Mouse (Mus musculus): ENCODE measurements around the gene Ggta1. TPM values are rescaled to one million over a fixed set of nuclear protein-coding genes. Genes with fewer than 3 reads are reported as not detected.

Gene Ggta1
- total RNA-seq, 2 experiments from 2014 or later, result 1.8 to 2.3 TPM

GRCm38 (mm10) chr2:35412810-35413209 is 50.2 kb downstream of the Ggta1 start:
- Histone ChIP-seq H3K4me3 (no peak overlapping the region), H3K27ac (no peak overlapping the region)
- no peak for DNase-seq (ENCODE audit: low spot score in 2 of 2)
- no peak for TF ChIP-seq CTCF (conservative IDR thresholded peaks at IDR 0.05)

- DNase-seq (ENCODE audit: low spot score in 2 of 2), result no peak
- H3K27ac ChIP-seq, result no peak overlapping the region
- no peak for TF ChIP-seq CTCF (conservative IDR thresholded peaks at IDR 0.05)
- H3K4me3 ChIP-seq, result no peak overlapping the region
These were observed 50.8 kb downstream of the Ggta1 start for GRCm38 (mm10) chr2:35412246-35412645.

DNA sequence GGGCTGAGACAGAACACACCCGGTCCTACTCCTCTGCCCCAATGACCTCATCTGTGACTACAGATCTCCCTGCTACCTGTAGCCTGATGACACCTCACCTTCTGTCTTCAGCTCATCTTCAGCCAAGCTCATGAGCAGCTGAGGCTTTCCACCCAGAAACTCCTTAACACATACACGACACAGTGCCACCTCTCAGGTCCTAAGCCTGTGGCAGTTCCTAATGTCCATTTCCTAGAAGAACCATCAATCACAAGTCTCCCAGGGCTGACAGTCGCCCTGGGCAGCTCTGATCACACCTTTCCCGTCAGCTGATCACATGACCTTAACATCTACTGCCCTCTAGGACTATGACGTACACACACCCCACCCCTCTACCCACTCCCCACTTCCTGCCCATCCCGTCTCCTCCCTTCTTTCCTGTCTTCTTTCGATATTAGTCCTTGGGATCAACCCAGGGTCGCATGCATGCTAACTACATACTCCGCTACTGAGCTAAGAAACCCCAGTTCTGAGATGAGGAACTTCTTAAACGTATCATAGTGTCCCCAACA is 51.3 kb downstream of the Ggta1 start:
- Histone ChIP-seq H3K4me3 (no peak overlapping the region), H3K27ac (no peak overlapping the region)
- no peak for TF ChIP-seq CTCF (conservative IDR thresholded peaks at IDR 0.05)
- DNase-seq (ENCODE audit: low spot score in 2 of 2), result no peak

DNA sequence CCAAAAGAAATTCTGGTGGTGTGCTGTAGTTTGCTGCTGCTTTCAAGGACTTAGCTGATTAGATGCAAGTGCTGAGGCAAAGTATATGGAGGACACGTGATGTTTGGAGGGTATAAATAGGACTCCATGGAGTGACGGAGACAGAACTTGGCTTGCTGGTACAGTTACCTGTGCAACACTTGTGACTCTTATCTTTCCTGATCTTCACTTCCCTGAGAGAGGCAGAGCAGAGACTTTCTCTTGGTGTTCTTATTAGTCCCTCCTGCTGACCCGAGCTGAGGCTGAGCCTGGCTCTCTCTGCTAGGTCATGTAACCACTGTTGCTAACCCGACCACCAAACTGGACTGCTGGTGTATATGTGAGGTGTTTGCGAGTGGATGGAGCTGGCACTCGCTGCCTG is 53.6 kb downstream of the Ggta1 start:
- Histone ChIP-seq H3K27ac (no peak overlapping the region), H3K4me3 (no peak overlapping the region)
- DNase-seq (ENCODE audit: low spot score in 2 of 2), result no peak
- no peak for TF ChIP-seq CTCF (conservative IDR thresholded peaks at IDR 0.05)

- no peak for TF ChIP-seq CTCF (conservative IDR thresholded peaks at IDR 0.05)
- Histone ChIP-seq H3K27ac (no peak overlapping the region), H3K4me3 (no peak overlapping the region)
- no peak for DNase-seq (ENCODE audit: low spot score in 2 of 2)
These were observed 54.5 kb downstream of the Ggta1 start for GRCm38 (mm10) chr2:35408409-35409110.

DNA sequence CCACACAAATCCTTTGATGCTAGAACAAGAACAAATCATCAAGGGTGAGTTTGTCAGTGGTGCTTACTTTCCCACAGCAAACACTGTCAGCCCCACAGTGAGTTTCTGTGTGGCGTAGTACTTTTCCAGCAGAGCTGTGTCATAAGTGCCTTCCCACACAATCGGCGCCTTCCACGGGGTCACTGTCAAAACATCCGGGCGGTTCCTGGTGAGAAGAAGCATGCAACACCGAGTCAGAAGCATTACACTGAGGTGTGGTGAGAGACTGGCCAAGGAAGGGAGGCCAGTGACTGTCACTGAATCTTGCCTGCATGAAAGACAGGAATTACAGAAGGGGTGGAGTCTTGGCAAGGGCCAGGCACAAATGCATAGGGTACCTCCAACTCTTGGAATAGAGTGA is 55.2 kb downstream of the Ggta1 start:
- Histone ChIP-seq H3K4me3 (no peak overlapping the region), H3K27ac (no peak overlapping the region)
- no peak for TF ChIP-seq CTCF (conservative IDR thresholded peaks at IDR 0.05)
- DNase-seq (ENCODE audit: low spot score in 2 of 2), result no peak

GRCm38 (mm10) chr2:35407266-35407665 is 55.8 kb downstream of the Ggta1 start:
- DNase-seq (ENCODE audit: low spot score in 2 of 2), result no peak
- no peak overlapping the region for H3K4me3 ChIP-seq
- H3K27ac ChIP-seq, result no peak overlapping the region
- no peak for TF ChIP-seq CTCF (conservative IDR thresholded peaks at IDR 0.05)

GRCm38 (mm10) chr2:35406611-35407010 is 56.4 kb downstream of the Ggta1 start:
- no peak overlapping the region for H3K27ac ChIP-seq
- H3K4me3 ChIP-seq, result no peak overlapping the region
- DNase-seq (ENCODE audit: low spot score in 2 of 2), result no peak
- TF ChIP-seq CTCF (conservative IDR thresholded peaks at IDR 0.05), result no peak

DNA sequence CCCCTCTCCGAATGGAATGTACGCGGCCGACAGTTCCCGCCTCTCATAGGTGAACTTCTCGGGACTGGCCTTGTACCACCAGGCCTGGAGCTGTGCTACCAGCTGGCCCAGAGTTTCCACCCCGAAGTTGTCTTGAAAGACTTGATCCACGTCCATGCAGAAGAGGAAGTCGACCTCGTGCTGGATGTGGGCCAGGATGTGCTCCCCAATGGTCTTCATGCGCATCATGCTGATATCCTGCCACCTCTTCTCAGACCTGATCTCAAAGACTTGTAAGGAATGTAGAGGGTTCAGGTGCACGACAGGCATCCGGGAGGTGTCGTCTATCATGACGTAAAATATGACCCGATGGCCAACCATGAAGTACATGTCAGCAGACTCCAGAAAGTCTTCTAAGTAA is 60.6 kb downstream of the Ggta1 start:
- TF ChIP-seq CTCF (conservative IDR thresholded peaks at IDR 0.05), result no peak
- Histone ChIP-seq H3K4me3 (no peak overlapping the region), H3K27ac (no peak overlapping the region)
- DNase-seq (ENCODE audit: low spot score in 2 of 2), result no peak

- DNase-seq (ENCODE audit: low spot score in 2 of 2), result no peak
- no peak overlapping the region for H3K4me3 ChIP-seq
- H3K27ac ChIP-seq, result no peak overlapping the region
- TF ChIP-seq CTCF (conservative IDR thresholded peaks at IDR 0.05), result no peak
These were observed 62.3 kb downstream of the Ggta1 start for GRCm38 (mm10) chr2:35400739-35401138.

DNA sequence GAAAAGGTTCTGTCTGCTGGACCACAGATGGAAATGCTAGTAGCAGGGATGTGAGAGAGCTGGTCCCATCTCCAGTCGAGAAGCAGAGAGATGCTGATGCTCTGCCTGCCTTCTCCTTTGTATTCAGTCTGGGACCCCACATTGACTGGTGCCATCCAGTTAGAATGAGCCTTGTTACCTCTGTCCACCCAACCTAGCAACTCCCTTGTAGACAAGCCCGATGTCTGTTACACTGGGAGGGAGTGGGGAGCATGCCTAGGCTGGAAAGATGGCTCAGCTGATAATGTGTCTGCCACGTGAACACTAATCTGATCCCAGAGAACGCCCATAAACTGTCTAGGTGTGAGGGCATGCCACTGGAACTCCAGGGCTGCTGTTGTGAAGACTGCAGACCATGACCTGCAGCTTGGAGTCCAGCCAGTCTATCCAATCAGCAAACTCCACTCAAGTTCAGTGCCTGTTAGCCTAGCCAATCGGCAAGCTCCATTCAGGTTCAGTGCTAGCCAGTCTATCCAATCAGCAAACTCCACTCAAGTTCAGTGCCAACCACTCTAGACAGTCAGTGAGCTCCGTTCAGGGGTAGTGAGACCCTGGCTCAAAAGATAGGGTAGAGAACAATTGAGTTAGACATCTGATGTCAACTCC is 64.7 kb downstream of the Ggta1 start:
- Histone ChIP-seq H3K4me3 (no peak overlapping the region), H3K27ac (no peak overlapping the region)
- DNase-seq (ENCODE audit: low spot score in 2 of 2), result no peak
- TF ChIP-seq CTCF (conservative IDR thresholded peaks at IDR 0.05), result no peak

DNA sequence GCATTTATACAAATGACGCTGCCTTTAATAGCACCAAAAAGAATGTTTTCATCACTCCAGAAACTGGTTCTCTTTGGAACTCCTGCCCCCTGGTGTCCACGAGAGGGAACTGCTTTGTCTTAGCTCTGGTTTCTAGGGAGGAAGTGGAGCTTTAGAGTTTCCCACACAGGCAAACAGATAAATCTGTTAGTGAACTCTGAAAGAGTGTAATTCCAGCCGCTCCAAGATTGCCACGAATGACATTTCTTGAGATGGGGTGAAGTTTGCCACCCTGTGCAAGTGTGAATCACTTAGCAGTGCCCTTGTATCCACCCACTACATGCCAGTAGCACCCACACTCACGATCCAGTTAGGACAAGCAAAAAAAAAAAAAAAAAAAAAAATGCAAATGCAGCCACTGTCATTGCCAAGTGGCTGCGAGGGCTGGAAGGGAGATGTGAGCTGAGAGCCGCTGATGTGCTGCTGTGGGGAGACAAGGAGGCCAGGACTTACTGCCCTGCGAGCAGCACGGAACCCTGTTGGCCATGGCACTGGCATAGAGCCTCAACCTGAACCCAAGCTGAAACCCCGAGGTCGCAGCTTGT is 65.3 kb downstream of the Ggta1 start:
- H3K27ac ChIP-seq, result 0 out of 2 replicates have a peak overlapping the region, but pooled peaks have one; percentile 0
- DNase-seq (ENCODE audit: low spot score in 2 of 2), result peak; percentile 72 to 79
- H3K4me3 ChIP-seq, result no peak overlapping the region
- TF ChIP-seq CTCF (conservative IDR thresholded peaks at IDR 0.05), result peak; percentile 95

DNA sequence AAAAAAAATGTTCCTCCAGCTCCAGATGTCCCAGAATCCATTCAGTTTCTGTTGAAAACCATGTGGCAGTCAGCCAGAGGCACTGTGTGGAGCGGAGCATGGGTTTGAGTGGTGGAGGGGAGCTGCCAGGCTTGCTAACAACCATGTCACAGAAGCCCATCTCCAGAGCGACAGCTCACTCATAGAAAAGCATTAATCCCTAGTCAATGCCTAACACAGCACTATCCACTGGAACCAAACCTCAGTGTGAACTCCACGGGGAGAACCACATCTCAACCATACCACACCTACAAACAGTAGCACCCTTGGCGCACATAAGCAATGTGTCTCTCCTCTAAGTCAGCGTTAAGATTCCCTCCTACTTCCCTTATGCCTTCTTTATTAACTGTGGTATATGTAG is 65.9 kb downstream of the Ggta1 start, which contains the start of gene 4930402F06Rik:
Gene 4930402F06Rik (minus strand): TSS at position 80 of the 400 bp plus-strand sequence.
- DNase-seq (ENCODE audit: low spot score in 2 of 2), result peak; percentile 20 to 27
- 0 out of 2 replicates have a peak within 1 kb of the TSS, but pooled peaks have one; percentile 0 for H3K27ac ChIP-seq
- H3K4me3 ChIP-seq, result no peak within 1 kb of the TSS
- TF ChIP-seq CTCF (conservative IDR thresholded peaks at IDR 0.05), result no peak
